Mouse (Mus musculus): Measurements from ENCODE around the gene Hes2. TPM values are rescaled to one million over a fixed set of nuclear protein-coding genes. Genes with fewer than 3 reads are reported as not detected.

Hes2 gene
- total RNA-seq, 1 experiment: 0.58 TPM

GRCm38 (mm10) chr4:152201492-152201891 lies 42.8 kb downstream of the Hes2 start:
- TF ChIP-seq MAFK (IDR thresholded peaks at IDR 0.05; ENCODE audit: insufficient read depth, low read depth, low read length) (no peak), ZNF384 (IDR thresholded peaks at IDR 0.05; ENCODE audit: low read depth, low read length) (no peak), HCFC1 (IDR thresholded peaks at IDR 0.05; ENCODE audit: borderline replicate concordance, insufficient read depth, low read length) (no peak)
- Histone ChIP-seq H3K9me3 (ENCODE audit: control insufficient read depth, insufficient read depth, low read depth, low read length) (no peaks in the 10 kb centered on the region), H3K4me1 (ENCODE audit: control insufficient read depth in 2 of 2, insufficient read depth in 2 of 2, low read length in 2 of 2, poor library complexity in 1 of 2) (peaks cover 0 to under 1% of the 10 kb centered on the region in 2 experiments; a peak in 1 of 4 replicates), H3K9ac (ENCODE audit: insufficient read depth, low read depth, low read length, poor library complexity, severe bottlenecking) (no peak overlapping the region), H3K27ac (ENCODE audit: insufficient read depth, low read depth, low read length, poor library complexity, severe bottlenecking) (no peak overlapping the region), H3K36me3 (ENCODE audit: control insufficient read depth, insufficient read depth, low read length, poor library complexity, severe bottlenecking) (no peaks in the 10 kb centered on the region), H3K4me3 (ENCODE audit: insufficient read depth in 1 of 2, low read depth in 1 of 2, low read length in 2 of 2, poor library complexity in 1 of 2, severe bottlenecking in 1 of 2) (no peak overlapping the region)
- in situ Hi-C loops (cut with MboI; ENCODE audit: low sequenced_read_pairs in 2 of 2, unreplicated experiment in 2 of 2): no loop called here
- no peak for DNase-seq (ENCODE audit: low read depth, low spot score)

GRCm38 (mm10) chr4:152202418-152202817 lies 43.8 kb downstream of the Hes2 start:
- Histone ChIP-seq H3K9me3 (ENCODE audit: control insufficient read depth, insufficient read depth, low read depth, low read length) (no peaks in the 10 kb centered on the region), H3K27ac (ENCODE audit: insufficient read depth, low read depth, low read length, poor library complexity, severe bottlenecking) (no peak overlapping the region), H3K4me1 (ENCODE audit: control insufficient read depth in 2 of 2, insufficient read depth in 2 of 2, low read length in 2 of 2, poor library complexity in 1 of 2) (no peaks in the 10 kb centered on the region; a peak in 1 of 4 replicates), H3K9ac (ENCODE audit: insufficient read depth, low read depth, low read length, poor library complexity, severe bottlenecking) (no peak overlapping the region), H3K36me3 (ENCODE audit: control insufficient read depth, insufficient read depth, low read length, poor library complexity, severe bottlenecking) (no peaks in the 10 kb centered on the region), H3K4me3 (ENCODE audit: insufficient read depth in 1 of 2, low read depth in 1 of 2, low read length in 2 of 2, poor library complexity in 1 of 2, severe bottlenecking in 1 of 2) (no peak overlapping the region)
- no peak for TF ChIP-seq ZNF384 (IDR thresholded peaks at IDR 0.05; ENCODE audit: low read depth, low read length)
- in situ Hi-C loops (cut with MboI; ENCODE audit: low sequenced_read_pairs in 2 of 2, unreplicated experiment in 2 of 2): no loop called here
- no peak for DNase-seq (ENCODE audit: low read depth, low spot score)

GRCm38 (mm10) chr4:152202905-152203304 lies 44.2 kb downstream of the Hes2 start:
- in situ Hi-C loops (cut with MboI; ENCODE audit: low sequenced_read_pairs in 2 of 2, unreplicated experiment in 2 of 2): no loop called here
- DNase-seq (ENCODE audit: low read depth, low spot score): no peak
- TF ChIP-seq ZNF384 (IDR thresholded peaks at IDR 0.05; ENCODE audit: low read depth, low read length) (no peak), HCFC1 (IDR thresholded peaks at IDR 0.05; ENCODE audit: borderline replicate concordance, insufficient read depth, low read length) (no peak), MAFK (IDR thresholded peaks at IDR 0.05; ENCODE audit: insufficient read depth, low read depth, low read length) (no peak), CHD2 (IDR thresholded peaks at IDR 0.05; ENCODE audit: low read depth, low read length) (no peak), ZC3H11A (IDR thresholded peaks at IDR 0.05; ENCODE audit: borderline replicate concordance, low read depth, low read length) (no peak)
- Histone ChIP-seq H3K4me3 (ENCODE audit: insufficient read depth in 1 of 2, low read depth in 1 of 2, low read length in 2 of 2, poor library complexity in 1 of 2, severe bottlenecking in 1 of 2) (no peak overlapping the region), H3K27ac (ENCODE audit: insufficient read depth, low read depth, low read length, poor library complexity, severe bottlenecking) (no peak overlapping the region), H3K9me3 (ENCODE audit: control insufficient read depth, insufficient read depth, low read depth, low read length) (no peaks in the 10 kb centered on the region), H3K4me1 (ENCODE audit: control insufficient read depth in 2 of 2, insufficient read depth in 2 of 2, low read length in 2 of 2, poor library complexity in 1 of 2) (no peaks in the 10 kb centered on the region; a peak in 1 of 4 replicates), H3K9ac (ENCODE audit: insufficient read depth, low read depth, low read length, poor library complexity, severe bottlenecking) (no peak overlapping the region), H3K36me3 (ENCODE audit: control insufficient read depth, insufficient read depth, low read length, poor library complexity, severe bottlenecking) (no peaks in the 10 kb centered on the region)

- TF ChIP-seq MAFK (IDR thresholded peaks at IDR 0.05; ENCODE audit: insufficient read depth, low read depth, low read length): no peak
- no peak for TF ChIP-seq ZNF384 (IDR thresholded peaks at IDR 0.05; ENCODE audit: low read depth, low read length)
- TF ChIP-seq CHD2 (IDR thresholded peaks at IDR 0.05; ENCODE audit: low read depth, low read length): no peak
- TF ChIP-seq HCFC1 (IDR thresholded peaks at IDR 0.05; ENCODE audit: borderline replicate concordance, insufficient read depth, low read length): no peak
- TF ChIP-seq ZC3H11A (IDR thresholded peaks at IDR 0.05; ENCODE audit: borderline replicate concordance, low read depth, low read length): no peak
- H3K36me3 ChIP-seq (ENCODE audit: control insufficient read depth, insufficient read depth, low read length, poor library complexity, severe bottlenecking): peaks cover under 1% of the 10 kb centered on the region; the same call in 1 of the 2 replicates
- no peak overlapping the region for H3K9ac ChIP-seq (ENCODE audit: insufficient read depth, low read depth, low read length, poor library complexity, severe bottlenecking)
- H3K4me1 ChIP-seq (ENCODE audit: control insufficient read depth in 2 of 2, insufficient read depth in 2 of 2, low read length in 2 of 2, poor library complexity in 1 of 2): no peaks in the 10 kb centered on the region; a peak in 1 of 4 replicates
- H3K4me3 ChIP-seq (ENCODE audit: insufficient read depth in 1 of 2, low read depth in 1 of 2, low read length in 2 of 2, poor library complexity in 1 of 2, severe bottlenecking in 1 of 2): no peak overlapping the region
- H3K9me3 ChIP-seq (ENCODE audit: control insufficient read depth, insufficient read depth, low read depth, low read length): no peaks in the 10 kb centered on the region
- in situ Hi-C loops (cut with MboI; ENCODE audit: low sequenced_read_pairs in 2 of 2, unreplicated experiment in 2 of 2): no loop called here
- no peak for DNase-seq (ENCODE audit: low read depth, low spot score)
- no peak overlapping the region for H3K27ac ChIP-seq (ENCODE audit: insufficient read depth, low read depth, low read length, poor library complexity, severe bottlenecking)
Measured at GRCm38 (mm10) chr4:152204663-152205062, 46.0 kb downstream of the Hes2 start.

- H3K9me3 ChIP-seq (ENCODE audit: control insufficient read depth, insufficient read depth, low read depth, low read length): no peaks in the 10 kb centered on the region
- H3K36me3 ChIP-seq (ENCODE audit: control insufficient read depth, insufficient read depth, low read length, poor library complexity, severe bottlenecking): peaks cover 5% of the 10 kb centered on the region; the same call in 1 of the 2 replicates
- in situ Hi-C loops (cut with MboI; ENCODE audit: low sequenced_read_pairs in 2 of 2, unreplicated experiment in 2 of 2): no loop called here
- TF ChIP-seq MAFK (IDR thresholded peaks at IDR 0.05; ENCODE audit: insufficient read depth, low read depth, low read length) (no peak), ZC3H11A (IDR thresholded peaks at IDR 0.05; ENCODE audit: borderline replicate concordance, low read depth, low read length) (no peak)
- no peak overlapping the region for H3K9ac ChIP-seq (ENCODE audit: insufficient read depth, low read depth, low read length, poor library complexity, severe bottlenecking)
- no peaks in the 10 kb centered on the region; a peak in 1 of 4 replicates for H3K4me1 ChIP-seq (ENCODE audit: control insufficient read depth in 2 of 2, insufficient read depth in 2 of 2, low read length in 2 of 2, poor library complexity in 1 of 2)
- H3K4me3 ChIP-seq (ENCODE audit: insufficient read depth in 1 of 2, low read depth in 1 of 2, low read length in 2 of 2, poor library complexity in 1 of 2, severe bottlenecking in 1 of 2): no peak overlapping the region
- H3K27ac ChIP-seq (ENCODE audit: insufficient read depth, low read depth, low read length, poor library complexity, severe bottlenecking): no peak overlapping the region
- no peak for DNase-seq (ENCODE audit: low read depth, low spot score)
Measured at GRCm38 (mm10) chr4:152206199-152206598, 47.5 kb downstream of the Hes2 start.

All from ES-E14 (cell line).